Mouse (Mus musculus) C2C12 (cell line): ENCODE data around the gene Ttll8.

Experiments used
- CEBPB ChIP-seq: IDR thresholded peaks from one replicate; pipeline ENCODE4 v1.6.1; 2011; ENCODE audit warnings: low read depth, mild to moderate bottlenecking, control low read depth, moderate library complexity
- CTCF ChIP-seq: IDR thresholded peaks from one replicate; pipeline ENCODE4 v1.5.1; 2011; ENCODE audit not compliant: control insufficient read depth, insufficient read depth, insufficient read length
- MAX ChIP-seq: IDR thresholded peaks from one replicate; pipeline ENCODE4 v1.6.1; 2011; ENCODE audit warnings: mild to moderate bottlenecking, control low read depth
- MYOD1 ChIP-seq: IDR thresholded peaks from one replicate; pipeline ENCODE4 v1.6.1; 2011; ENCODE audit warnings: low read depth; ENCODE audit not compliant: control insufficient read depth, insufficient read length
- MYOG ChIP-seq: IDR thresholded peaks from one replicate; pipeline ENCODE4 v1.6.1; 2011; ENCODE audit not compliant: control insufficient read depth, insufficient read length; ENCODE audit errors: extremely low read depth
- USF1 ChIP-seq: IDR thresholded peaks from one replicate; pipeline ENCODE4 v1.6.1; 2011; ENCODE audit warnings: low read depth, mild to moderate bottlenecking, control low read depth, moderate library complexity

DNA sequence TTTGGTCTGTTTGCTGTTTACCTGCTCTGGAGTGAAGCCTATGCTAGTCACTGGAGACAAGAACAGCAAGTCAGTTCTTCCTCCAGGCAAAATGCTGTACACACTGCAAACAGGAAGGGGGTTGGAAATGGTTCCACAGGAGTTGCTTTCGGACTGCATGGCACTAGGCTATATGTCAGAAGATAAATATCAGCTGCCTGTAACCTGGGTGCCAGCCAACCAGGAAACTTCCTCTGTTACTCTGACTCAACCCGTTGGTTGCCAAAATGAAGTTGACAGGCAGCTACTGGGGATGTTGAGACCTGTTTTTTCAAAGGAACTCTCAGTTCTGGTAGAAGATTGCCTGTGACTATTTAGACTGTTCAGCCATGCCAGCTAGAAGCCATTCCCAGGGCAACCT, 35.0 kb upstream of the Ttll8 start:
- TF ChIP-seq MAX (no peak), CTCF (no peak), CEBPB (no peak), USF1 (no peak), MYOG (no peak), MYOD1 (no peak)
